Mouse (Mus musculus): Measurements from ENCODE around the gene Tas2r144.

GRCm38 (mm10) chr6:42231191-42231590, 16.1 kb downstream of the Tas2r144 start:
- TF ChIP-seq CTCF (IDR thresholded peaks at IDR 0.05; ENCODE audit: low read depth, low read length) = no peak
- no peak for TF ChIP-seq POLR2A (IDR thresholded peaks at IDR 0.05; ENCODE audit: borderline replicate concordance, low read depth, low read length)
